Mouse (Mus musculus): ENCODE data around the gene Cpsf6. TPM values are rescaled to one million over a fixed set of nuclear protein-coding genes. Genes with fewer than 3 reads are reported as not detected.

Gene Cpsf6
- polyA plus RNA-seq, 1 experiment from 2014 or later, result 235 TPM

GRCm38 (mm10) chr10:117335649-117336048 is 44.2 kb downstream of the Cpsf6 start:
- no peak overlapping the region for H3K9ac ChIP-seq (ENCODE audit: low read length)
- ATAC-seq (ENCODE audit: low FRiP score), result peak; percentile 56; the same call in 1 of the 2 replicates
- DNase-seq (ENCODE audit: low spot score, missing footprints), result no peak
- 36% methylated on average over 4 of the region's 4 CpGs for WGBS
- H3K9me3 ChIP-seq (ENCODE audit: control insufficient read depth, low read length), result no peaks in the 10 kb centered on the region
- H3K4me3 ChIP-seq (ENCODE audit: low read depth, low read length), result no peak overlapping the region
- no peaks in the 10 kb centered on the region for H3K4me1 ChIP-seq (ENCODE audit: control insufficient read depth, insufficient read depth, low read length)
- no peaks in the 10 kb centered on the region for H3K27me3 ChIP-seq (ENCODE audit: control insufficient read depth, insufficient read depth, low read length)
- H3K4me2 ChIP-seq, result no peak overlapping the region
- no peaks in the 10 kb centered on the region for H3K36me3 ChIP-seq (ENCODE audit: control insufficient read depth, insufficient read depth, low read length)
- H3K27ac ChIP-seq (ENCODE audit: low read depth, low read length), result no peak overlapping the region

GRCm38 (mm10) chr10:117330521-117330920 is 49.3 kb downstream of the Cpsf6 start:
- DNase-seq (ENCODE audit: low spot score, missing footprints) (no peak), ATAC-seq (ENCODE audit: low FRiP score) (no peak)
- Histone ChIP-seq H3K27me3 (ENCODE audit: control insufficient read depth, insufficient read depth, low read length) (no peaks in the 10 kb centered on the region), H3K4me1 (ENCODE audit: control insufficient read depth, insufficient read depth, low read length) (no peaks in the 10 kb centered on the region), H3K4me3 (ENCODE audit: low read depth, low read length) (no peak overlapping the region), H3K36me3 (ENCODE audit: control insufficient read depth, insufficient read depth, low read length) (no peaks in the 10 kb centered on the region), H3K27ac (ENCODE audit: low read depth, low read length) (no peak overlapping the region), H3K4me2 (no peak overlapping the region), H3K9me3 (ENCODE audit: control insufficient read depth, low read length) (no peaks in the 10 kb centered on the region), H3K9ac (ENCODE audit: low read length) (no peak overlapping the region)
- 83% methylated on average over 5 of the region's 5 CpGs for WGBS

- no peaks in the 10 kb centered on the region for H3K9me3 ChIP-seq (ENCODE audit: control insufficient read depth, low read length)
- WGBS, result 92% methylated on average over 7 of the region's 7 CpGs
- H3K4me2 ChIP-seq, result no peak overlapping the region
- no peaks in the 10 kb centered on the region for H3K4me1 ChIP-seq (ENCODE audit: control insufficient read depth, insufficient read depth, low read length)
- no peaks in the 10 kb centered on the region for H3K27me3 ChIP-seq (ENCODE audit: control insufficient read depth, insufficient read depth, low read length)
- no peak overlapping the region for H3K9ac ChIP-seq (ENCODE audit: low read length)
- no peak for ATAC-seq (ENCODE audit: low FRiP score)
- no peak for DNase-seq (ENCODE audit: low spot score, missing footprints)
- no peak overlapping the region for H3K27ac ChIP-seq (ENCODE audit: low read depth, low read length)
- no peak overlapping the region for H3K4me3 ChIP-seq (ENCODE audit: low read depth, low read length)
- no peaks in the 10 kb centered on the region for H3K36me3 ChIP-seq (ENCODE audit: control insufficient read depth, insufficient read depth, low read length)
Measured at GRCm38 (mm10) chr10:117323782-117324181, 56.0 kb downstream of the Cpsf6 start.

- Histone ChIP-seq H3K4me2 (no peak overlapping the region), H3K4me1 (ENCODE audit: control insufficient read depth, insufficient read depth, low read length) (no peaks in the 10 kb centered on the region), H3K9me3 (ENCODE audit: control insufficient read depth, low read length) (no peaks in the 10 kb centered on the region), H3K27me3 (ENCODE audit: control insufficient read depth, insufficient read depth, low read length) (no peaks in the 10 kb centered on the region), H3K36me3 (ENCODE audit: control insufficient read depth, insufficient read depth, low read length) (no peaks in the 10 kb centered on the region), H3K27ac (ENCODE audit: low read depth, low read length) (no peak overlapping the region), H3K4me3 (ENCODE audit: low read depth, low read length) (no peak overlapping the region), H3K9ac (ENCODE audit: low read length) (no peak overlapping the region)
- ATAC-seq (ENCODE audit: low FRiP score) (no peak), DNase-seq (ENCODE audit: low spot score, missing footprints) (no peak)
- 93% methylated on average over 5 of the region's 5 CpGs for WGBS
Measured at GRCm38 (mm10) chr10:117322630-117323029, 57.2 kb downstream of the Cpsf6 start.

GRCm38 (mm10) chr10:117320571-117320981 is 59.2 kb downstream of the Cpsf6 start:
- no peaks in the 10 kb centered on the region for H3K9me3 ChIP-seq (ENCODE audit: control insufficient read depth, low read length)
- no peaks in the 10 kb centered on the region for H3K36me3 ChIP-seq (ENCODE audit: control insufficient read depth, insufficient read depth, low read length)
- H3K27ac ChIP-seq (ENCODE audit: low read depth, low read length), result no peak overlapping the region
- DNase-seq (ENCODE audit: low spot score, missing footprints), result no peak
- no peak overlapping the region for H3K4me3 ChIP-seq (ENCODE audit: low read depth, low read length)
- ATAC-seq (ENCODE audit: low FRiP score), result no peak
- H3K27me3 ChIP-seq (ENCODE audit: control insufficient read depth, insufficient read depth, low read length), result no peaks in the 10 kb centered on the region
- H3K4me1 ChIP-seq (ENCODE audit: control insufficient read depth, insufficient read depth, low read length), result no peaks in the 10 kb centered on the region
- H3K9ac ChIP-seq (ENCODE audit: low read length), result no peak overlapping the region
- no peak overlapping the region for H3K4me2 ChIP-seq
- WGBS, result 71% methylated on average over 3 of the region's 3 CpGs

- Histone ChIP-seq H3K4me2 (no peak overlapping the region), H3K9ac (ENCODE audit: low read length) (no peak overlapping the region), H3K9me3 (ENCODE audit: control insufficient read depth, low read length) (no peaks in the 10 kb centered on the region), H3K4me1 (ENCODE audit: control insufficient read depth, insufficient read depth, low read length) (no peaks in the 10 kb centered on the region), H3K4me3 (ENCODE audit: low read depth, low read length) (no peak overlapping the region), H3K27ac (ENCODE audit: low read depth, low read length) (no peak overlapping the region), H3K36me3 (ENCODE audit: control insufficient read depth, insufficient read depth, low read length) (no peaks in the 10 kb centered on the region), H3K27me3 (ENCODE audit: control insufficient read depth, insufficient read depth, low read length) (no peaks in the 10 kb centered on the region)
- ATAC-seq (ENCODE audit: low FRiP score), result no peak
- 95% methylated on average over 11 of the region's 11 CpGs for WGBS
- DNase-seq (ENCODE audit: low spot score, missing footprints), result no peak
Measured at GRCm38 (mm10) chr10:117316391-117316790, 63.4 kb downstream of the Cpsf6 start.

GRCm38 (mm10) chr10:117313133-117313532 is 66.7 kb downstream of the Cpsf6 start:
- no peak for DNase-seq (ENCODE audit: low spot score, missing footprints)
- no peak overlapping the region for H3K4me2 ChIP-seq
- WGBS, result 85% methylated on average over 2 of the region's 2 CpGs
- no peaks in the 10 kb centered on the region for H3K4me1 ChIP-seq (ENCODE audit: control insufficient read depth, insufficient read depth, low read length)
- H3K9me3 ChIP-seq (ENCODE audit: control insufficient read depth, low read length), result no peaks in the 10 kb centered on the region
- no peak overlapping the region for H3K4me3 ChIP-seq (ENCODE audit: low read depth, low read length)
- no peaks in the 10 kb centered on the region for H3K27me3 ChIP-seq (ENCODE audit: control insufficient read depth, insufficient read depth, low read length)
- no peaks in the 10 kb centered on the region for H3K36me3 ChIP-seq (ENCODE audit: control insufficient read depth, insufficient read depth, low read length)
- H3K9ac ChIP-seq (ENCODE audit: low read length), result no peak overlapping the region
- H3K27ac ChIP-seq (ENCODE audit: low read depth, low read length), result no peak overlapping the region
- no peak for ATAC-seq (ENCODE audit: low FRiP score)

GRCm38 (mm10) chr10:117312168-117312567 is 67.6 kb downstream of the Cpsf6 start:
- no peaks in the 10 kb centered on the region for H3K36me3 ChIP-seq (ENCODE audit: control insufficient read depth, insufficient read depth, low read length)
- H3K9ac ChIP-seq (ENCODE audit: low read length), result no peak overlapping the region
- H3K9me3 ChIP-seq (ENCODE audit: control insufficient read depth, low read length), result no peaks in the 10 kb centered on the region
- H3K4me1 ChIP-seq (ENCODE audit: control insufficient read depth, insufficient read depth, low read length), result no peaks in the 10 kb centered on the region
- 78% methylated on average over 8 of the region's 8 CpGs for WGBS
- H3K27ac ChIP-seq (ENCODE audit: low read depth, low read length), result no peak overlapping the region
- H3K4me3 ChIP-seq (ENCODE audit: low read depth, low read length), result no peak overlapping the region
- ATAC-seq (ENCODE audit: low FRiP score) (no peak), DNase-seq (ENCODE audit: low spot score, missing footprints) (no peak)
- no peaks in the 10 kb centered on the region for H3K27me3 ChIP-seq (ENCODE audit: control insufficient read depth, insufficient read depth, low read length)
- H3K4me2 ChIP-seq, result no peak overlapping the region

GRCm38 (mm10) chr10:117304371-117304770 is 75.4 kb downstream of the Cpsf6 start:
- ATAC-seq (ENCODE audit: low FRiP score), result no peak
- H3K27me3 ChIP-seq (ENCODE audit: control insufficient read depth, insufficient read depth, low read length), result no peaks in the 10 kb centered on the region
- no peak for DNase-seq (ENCODE audit: low spot score, missing footprints)
- H3K9me3 ChIP-seq (ENCODE audit: control insufficient read depth, low read length), result no peaks in the 10 kb centered on the region
- H3K27ac ChIP-seq (ENCODE audit: low read depth, low read length), result no peak overlapping the region
- H3K36me3 ChIP-seq (ENCODE audit: control insufficient read depth, insufficient read depth, low read length), result no peaks in the 10 kb centered on the region
- H3K9ac ChIP-seq (ENCODE audit: low read length), result no peak overlapping the region
- H3K4me1 ChIP-seq (ENCODE audit: control insufficient read depth, insufficient read depth, low read length), result no peaks in the 10 kb centered on the region
- WGBS, result 95% methylated on average over 5 of the region's 5 CpGs
- H3K4me2 ChIP-seq, result no peak overlapping the region
- H3K4me3 ChIP-seq (ENCODE audit: low read depth, low read length), result no peak overlapping the region

GRCm38 (mm10) chr10:117301688-117302087 is 78.1 kb downstream of the Cpsf6 start:
- no peak for ATAC-seq (ENCODE audit: low FRiP score)
- no peak overlapping the region for H3K4me2 ChIP-seq
- H3K9ac ChIP-seq (ENCODE audit: low read length), result no peak overlapping the region
- H3K9me3 ChIP-seq (ENCODE audit: control insufficient read depth, low read length), result no peaks in the 10 kb centered on the region
- 89% methylated on average over 1 of the region's 1 CpGs for WGBS
- no peak for DNase-seq (ENCODE audit: low spot score, missing footprints)
- H3K27ac ChIP-seq (ENCODE audit: low read depth, low read length), result no peak overlapping the region
- no peak overlapping the region for H3K4me3 ChIP-seq (ENCODE audit: low read depth, low read length)
- no peaks in the 10 kb centered on the region for H3K36me3 ChIP-seq (ENCODE audit: control insufficient read depth, insufficient read depth, low read length)
- H3K4me1 ChIP-seq (ENCODE audit: control insufficient read depth, insufficient read depth, low read length), result no peaks in the 10 kb centered on the region
- no peaks in the 10 kb centered on the region for H3K27me3 ChIP-seq (ENCODE audit: control insufficient read depth, insufficient read depth, low read length)

Data from midbrain, embryonic 11.5 days (tissue).